Mouse (Mus musculus) subcutaneous adipose tissue, adult 2 months (tissue): ENCODE results near the gene Mixl1. TPM values are rescaled to one million over a fixed set of nuclear protein-coding genes. Genes with fewer than 3 reads are reported as not detected.

ENCODE experiments used
- polyA plus RNA-seq: library from polyadenylated mRNA; depleted of rRNA; stranded (reverse); fragments of >200 nt; gene quantifications from 2 replicates; pipeline ENCODE4 v1.2.3, GENCODE M21; 2012; ENCODE audit warnings: low replicate concordance; rRNA removed

Gene Mixl1
- not detected in 2 replicates for polyA plus RNA-seq

DNA sequence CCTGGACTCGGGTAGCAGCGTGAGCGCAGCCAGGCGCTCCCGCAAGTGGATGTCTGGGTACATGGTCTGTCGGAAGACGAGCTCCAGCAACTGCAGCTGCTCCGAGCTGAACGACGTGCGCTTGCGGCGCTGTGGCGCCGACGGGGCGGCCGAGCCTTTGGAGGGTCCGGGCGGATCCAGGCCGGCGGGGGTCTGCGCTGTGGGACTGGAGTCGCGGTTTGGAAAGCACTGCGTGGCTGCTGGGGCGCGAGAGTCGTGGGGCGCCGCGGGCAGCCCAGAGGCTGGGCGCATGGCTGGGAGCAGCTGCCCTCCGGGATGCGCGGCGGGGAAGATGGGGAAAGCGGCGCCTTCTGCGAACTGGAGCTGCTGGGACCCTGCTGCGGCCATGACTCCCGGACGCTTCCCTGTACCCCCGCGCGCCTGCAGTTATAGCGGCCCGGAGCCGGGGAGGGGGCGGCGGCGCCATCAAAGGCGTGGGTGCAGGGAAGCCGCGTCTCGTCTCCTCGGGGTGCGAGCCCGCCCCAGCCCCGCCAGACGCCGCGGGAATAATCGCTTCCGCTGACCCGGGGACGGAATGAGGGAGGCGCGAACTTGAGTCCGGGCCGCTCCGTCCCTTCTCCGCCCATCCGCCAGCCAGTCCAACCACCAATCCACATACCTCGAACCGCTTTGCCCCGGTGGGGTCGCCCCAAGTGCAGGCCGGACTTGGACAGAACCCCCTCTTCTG, at the start of gene Mixl1:
Gene Mixl1 (minus strand): TSS at position 409 of the 727 bp plus-strand sequence.

DNA sequence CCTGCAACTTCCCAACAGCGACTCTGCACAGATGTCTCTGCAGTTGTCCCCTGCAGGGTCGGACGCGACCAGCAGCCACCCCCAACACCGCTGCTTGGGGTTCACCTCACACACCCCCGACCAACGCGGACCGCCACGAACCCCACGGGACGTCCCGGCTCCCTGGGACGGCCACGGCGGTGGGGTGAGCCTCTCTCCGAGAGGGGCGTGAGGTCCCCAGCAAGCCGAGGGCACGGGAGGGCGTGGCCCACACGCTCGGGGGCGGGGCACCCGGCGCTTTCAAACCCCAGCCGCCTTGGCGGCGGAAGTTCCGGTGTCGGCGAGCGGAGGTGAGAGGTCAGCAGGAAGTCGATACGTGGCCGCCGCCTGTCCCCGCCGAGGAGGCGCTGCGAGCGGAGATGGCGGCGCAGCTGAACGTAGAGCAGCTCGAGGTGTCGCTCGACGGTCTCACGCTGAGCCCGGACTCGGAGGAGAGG, 28.9 kb upstream of the Mixl1 start, which contains the start of gene Acbd3:
Gene Acbd3 (plus strand): TSS at position 340 of the 476 bp plus-strand sequence.

Other genes starting within 250 kb of the Mixl1 start
- 3.0 and 5.5 TPM in 2 replicates for gene Stum, start 213.5 kb downstream of the Mixl1 start, polyA plus RNA-seq
- 22.6 and 43.2 TPM in 2 replicates for gene Parp1, start 128.1 kb downstream of the Mixl1 start, polyA plus RNA-seq
- gene Lin9, start 55.9 kb downstream of the Mixl1 start, polyA plus RNA-seq = 3.1 and 7.7 TPM in 2 replicates
- gene Acbd3, start 29.0 kb upstream of the Mixl1 start, polyA plus RNA-seq = 11.8 and 16.8 TPM in 2 replicates
- gene H3f3a, start 116.9 kb upstream of the Mixl1 start, polyA plus RNA-seq = 375 and 439 TPM in 2 replicates
- 6.2 and 14.2 TPM in 2 replicates for gene Sde2, start 154.1 kb upstream of the Mixl1 start, polyA plus RNA-seq
- 0.95 TPM in 1 of 2 replicates, not detected in the other for gene Lefty2, start 196.1 kb upstream of the Mixl1 start, polyA plus RNA-seq
- 39.5 and 61.7 TPM in 2 replicates for gene Pycr2, start 207.3 kb upstream of the Mixl1 start, polyA plus RNA-seq
- 9.2 and 18.1 TPM in 2 replicates for gene Lefty1, start 238.0 kb upstream of the Mixl1 start, polyA plus RNA-seq
- gene Tmem63a, start 245.3 kb upstream of the Mixl1 start, polyA plus RNA-seq = 52.2 and 76.8 TPM in 2 replicates